22 mouse cellular contexts compared by ENCODE assay signal in the genomic region with DNA sequence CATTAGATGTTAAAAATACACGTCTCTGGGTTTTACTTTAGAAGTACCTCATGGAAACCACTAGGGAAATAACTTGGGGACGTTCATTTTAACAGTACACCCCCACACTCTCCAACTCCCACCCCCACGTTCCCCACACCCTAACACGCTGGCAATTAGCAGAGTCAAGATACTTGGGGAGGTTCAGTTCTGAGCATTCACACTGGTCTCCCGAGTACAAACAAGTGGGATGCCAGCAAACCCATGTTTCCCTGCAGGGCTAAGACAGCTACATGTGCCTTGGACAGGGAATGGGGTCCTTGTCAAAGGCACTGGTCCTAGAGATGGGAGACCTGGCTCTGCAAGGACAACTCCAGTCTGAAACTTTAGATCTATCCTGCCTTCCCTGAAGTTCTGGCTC. TPM values are rescaled to one million over a fixed set of nuclear protein-coding genes. Genes with fewer than 3 reads are reported as not detected.
DNase-seq lines count a peak whose midpoint lies in the region; ATAC-seq and TF ChIP-seq lines count a peak whose summit lies in the region.
"Had no signal": no experiment of that assay in that cellular context is flagged by ENCODE, and none has a peak within 500 bp of the region (broad histone marks: within the 10 kb centered on the region; RNA-seq: fewer than 3 reads in every experiment).

No protein-coding gene starts in this region.

- 0 out of 2 replicates have a peak, but pooled peaks have one; percentile 0 for ATAC-seq in forebrain, embryonic 15.5 days (replicated peaks)
- no peak for ATAC-seq in forebrain, embryonic 12.5 days (ENCODE audit: low FRiP score)
- ATAC-seq in hindbrain, postnatal 0 days = peak; percentile 17; the same call in 1 of the 2 replicates
- no peak for ATAC-seq in hindbrain, embryonic 14.5 days (ENCODE audit: low FRiP score)
- peak; percentile 4 for ATAC-seq in CD4-positive, CD25-positive, alpha-beta regulatory T cell, adult 4 months

- no peak overlapping the region for H3K4me2 ChIP-seq in forebrain, embryonic 15.5 days (replicated peaks)
- H3K4me2 ChIP-seq in forebrain, embryonic 12.5 days = no peak overlapping the region
- no peak overlapping the region for H3K4me2 ChIP-seq in hindbrain, postnatal 0 days (ENCODE audit: low read depth, low read length)
- no peak overlapping the region for H3K4me2 ChIP-seq in hindbrain, embryonic 14.5 days (replicated peaks)

- H3K27me3 ChIP-seq in forebrain, embryonic 15.5 days = no peaks in the 10 kb centered on the region
- H3K27me3 ChIP-seq in forebrain, embryonic 12.5 days = 0 out of 2 replicates have a peak, but pooled peaks cover 3% of the 10 kb centered on the region
- H3K27me3 ChIP-seq in hindbrain, postnatal 0 days (ENCODE audit: insufficient read depth, low read length) = no peaks in the 10 kb centered on the region
- no peaks in the 10 kb centered on the region for H3K27me3 ChIP-seq in hindbrain, embryonic 14.5 days (ENCODE audit: control insufficient read depth, insufficient read depth, low read length)
- H3K27me3 ChIP-seq: embryonic facial prominence, embryonic 15.5 days had no signal

- H3K36me3 ChIP-seq in forebrain, embryonic 15.5 days = no peaks in the 10 kb centered on the region
- H3K36me3 ChIP-seq in forebrain, embryonic 12.5 days (replicated peaks) = no peaks in the 10 kb centered on the region
- H3K36me3 ChIP-seq in hindbrain, postnatal 0 days (ENCODE audit: insufficient read depth, low read length) = no peaks in the 10 kb centered on the region
- no peaks in the 10 kb centered on the region for H3K36me3 ChIP-seq in hindbrain, embryonic 14.5 days (replicated peaks; ENCODE audit: control insufficient read depth, insufficient read depth)
- H3K36me3 ChIP-seq: embryonic facial prominence, embryonic 15.5 days; forebrain, embryonic 10.5 days had no signal

- 33% methylated on average over 5 of the region's 5 CpGs for WGBS in forebrain, embryonic 15.5 days
- WGBS in forebrain, embryonic 12.5 days = 46% methylated on average over 5 of the region's 5 CpGs
- 51% methylated on average over 5 of the region's 5 CpGs for WGBS in hindbrain, postnatal 0 days
- WGBS in hindbrain, embryonic 14.5 days = 54% methylated on average over 5 of the region's 5 CpGs

- no peak for TF ChIP-seq CTCF in hindbrain, postnatal 0 days (IDR thresholded peaks at IDR 0.05; ENCODE audit: low read depth)

- no peak overlapping the region for H3K4me3 ChIP-seq in forebrain, embryonic 15.5 days
- H3K4me3 ChIP-seq in forebrain, embryonic 12.5 days (replicated peaks) = no peak overlapping the region
- no peak overlapping the region for H3K4me3 ChIP-seq in hindbrain, postnatal 0 days (ENCODE audit: low read length)
- H3K4me3 ChIP-seq in hindbrain, embryonic 14.5 days (replicated peaks; ENCODE audit: low read length) = no peak overlapping the region
- H3K4me3 ChIP-seq: erythroblast, embryonic 14.5 days had no signal

- H3K27ac ChIP-seq in forebrain, embryonic 15.5 days (replicated peaks) = 0 out of 2 replicates have a peak overlapping the region, but pooled peaks have one; percentile 72
- H3K27ac ChIP-seq in forebrain, embryonic 12.5 days = no peak overlapping the region
- H3K27ac ChIP-seq in hindbrain, postnatal 0 days = no peak overlapping the region
- H3K27ac ChIP-seq in hindbrain, embryonic 14.5 days = no peak overlapping the region

- H3K9me3 ChIP-seq in forebrain, embryonic 15.5 days = no peaks in the 10 kb centered on the region
- H3K9me3 ChIP-seq in forebrain, embryonic 12.5 days = no peaks in the 10 kb centered on the region
- no peaks in the 10 kb centered on the region for H3K9me3 ChIP-seq in hindbrain, postnatal 0 days (ENCODE audit: low read length)
- H3K9me3 ChIP-seq in hindbrain, embryonic 14.5 days (ENCODE audit: control insufficient read depth, low read length) = no peaks in the 10 kb centered on the region
- H3K9me3 ChIP-seq: embryonic facial prominence, embryonic 15.5 days; forebrain, embryonic 10.5 days had no signal

- peaks cover 31% of the 10 kb centered on the region for H3K4me1 ChIP-seq in forebrain, embryonic 15.5 days
- peaks cover 31% of the 10 kb centered on the region for H3K4me1 ChIP-seq in forebrain, embryonic 12.5 days
- H3K4me1 ChIP-seq in hindbrain, postnatal 0 days (ENCODE audit: insufficient read depth, low read length) = no peaks in the 10 kb centered on the region
- 0 out of 2 replicates have a peak, but pooled peaks cover 7% of the 10 kb centered on the region for H3K4me1 ChIP-seq in hindbrain, embryonic 14.5 days (replicated peaks; ENCODE audit: control insufficient read depth, insufficient read depth, low read length)

- no peak for DNase-seq in hindbrain, postnatal 0 days (ENCODE audit: low spot score)
- no peak for DNase-seq in hindbrain, embryonic 14.5 days (ENCODE audit: low spot score)
- peak; percentile 8 for DNase-seq in CD4-positive, CD25-positive, alpha-beta regulatory T cell, adult 2 months (ENCODE audit: low read depth, low spot score)
- no peak for DNase-seq in spleen, postnatal 10 days (ENCODE audit: low spot score in 2 of 2)
- DNase-seq in urinary bladder, postnatal 4 days (ENCODE audit: low spot score in 2 of 2) = no peak

- H3K9ac ChIP-seq in forebrain, embryonic 15.5 days (replicated peaks) = no peak overlapping the region
- H3K9ac ChIP-seq in forebrain, embryonic 12.5 days = no peak overlapping the region
- no peak overlapping the region for H3K9ac ChIP-seq in hindbrain, postnatal 0 days (replicated peaks; ENCODE audit: low read length)
- no peak overlapping the region for H3K9ac ChIP-seq in hindbrain, embryonic 14.5 days
- H3K9ac ChIP-seq: embryonic facial prominence, embryonic 15.5 days had no signal

RNA-seq across cellular contexts. Expression of a gene that starts 48.6 kb away (rescaled TPM):
- 0.20 TPM in 1 of 2 replicates, not detected in the other for polyA plus RNA-seq in forebrain, embryonic 15.5 days (2015; fragmentation: Nextera tagmentation; extraction: Ambion mirVana)
- 0.13 and 0.27 TPM in 2 replicates for polyA plus RNA-seq in forebrain, embryonic 12.5 days (2016; fragmentation: Nextera tagmentation; extraction: Ambion mirVana)
- 0.16 and 0.36 TPM in 2 replicates for total RNA-seq in hindbrain, postnatal 0 days (2014; rRNA removed)
- not detected in 2 replicates for polyA plus RNA-seq in hindbrain, postnatal 0 days (2015; fragmentation: Nextera tagmentation; extraction: Ambion mirVana)
- not detected in 2 replicates for polyA plus RNA-seq in hindbrain, embryonic 14.5 days (2014; fragmentation: Nextera tagmentation; extraction: Ambion mirVana)
- polyA plus RNA-seq in CD4-positive, CD25-positive, alpha-beta regulatory T cell, adult 4 months (2017; shearing (Covaris generic)) = not detected
- total RNA-seq: adrenal gland, adult 18-20 months; adrenal gland, postnatal 14 days; gastrocnemius, postnatal 10 days; gastrocnemius, postnatal 4 days; heart, adult 2 months; heart, postnatal 25 days; MEL had no signal
- polyA plus RNA-seq: activated CD4-positive, CD25-positive, alpha-beta regulatory T cell, adult 4 months; embryonic facial prominence, embryonic 15.5 days; erythroblast, embryonic 14.5 days; forebrain, embryonic 10.5 days; heart, adult 2 months; heart, embryonic 11.5 days; heart, embryonic 16.5 days; hindbrain, embryonic 11.5 days had no signal

Comparison
In these comparisons a context has a peak if more than half of its experiments do, and no peak if none do; other contexts are left out.
1. ATAC-seq: peak in forebrain, embryonic 15.5 days (single experiment), hindbrain, postnatal 0 days (single experiment) and CD4-positive, CD25-positive, alpha-beta regulatory T cell, adult 4 months (single experiment); none in forebrain, embryonic 12.5 days (single experiment) and hindbrain, embryonic 14.5 days (single experiment).